Mouse (Mus musculus): Measurements from ENCODE around the gene Apoc1. TPM values are rescaled to one million over a fixed set of nuclear protein-coding genes. Genes with fewer than 3 reads are reported as not detected.

Apoc1 gene
- total RNA-seq (2021), result 845 and 1,967 TPM in 2 replicates
- long read RNA-seq, experiment 1, transcript Apoc1-201 (4 exons, 432 nt), result major isoform, 601 of 673 reads
- long read RNA-seq, experiment 1, transcript Apoc1-202 (3 exons, 532 nt), result minor isoform, 39 of 673 reads
- long read RNA-seq, experiment 1, partial matches to known transcripts, result 16 of 673 reads
- long read RNA-seq, experiment 1, other reads (novel, unspliced or antisense), result 14 of 673 reads
- long read RNA-seq, experiment 2, transcript Apoc1-202 (3 exons, 532 nt), result minor isoform, 60 of 1,112 reads
- long read RNA-seq, experiment 2, transcript Apoc1-201 (4 exons, 432 nt), result major isoform, 981 of 1,112 reads
- long read RNA-seq, experiment 2, partial matches to known transcripts, result 48 of 1,112 reads
- long read RNA-seq, experiment 2, other reads (novel, unspliced or antisense), result 21 of 1,112 reads

GRCm38 (mm10) chr7:19691873-19692865 is at the start of gene Apoc1:
Gene Apoc1, minus strand, starts transcription at chr7:19692660.
- DNase-seq, result peak; percentile 82

- peak; percentile 74 for DNase-seq
Observed at GRCm38 (mm10) chr7:19741329-19742031, 49.0 kb upstream of the Apoc1 start.

- DNase-seq, result peak; percentile 63
Observed at GRCm38 (mm10) chr7:19740269-19740668, 47.8 kb upstream of the Apoc1 start.

- DNase-seq, result no peak
Observed at GRCm38 (mm10) chr7:19738771-19739170, 46.3 kb upstream of the Apoc1 start.

- DNase-seq, result peak; percentile 45
Observed at GRCm38 (mm10) chr7:19736389-19737057, 44.1 kb upstream of the Apoc1 start.

- DNase-seq, result peak; percentile 32
Observed at GRCm38 (mm10) chr7:19734178-19734666, 41.8 kb upstream of the Apoc1 start.

GRCm38 (mm10) chr7:19726541-19726940 is 34.1 kb upstream of the Apoc1 start:
- no peak for DNase-seq

- no peak for DNase-seq
Observed at GRCm38 (mm10) chr7:19724167-19724566, 31.7 kb upstream of the Apoc1 start.

GRCm38 (mm10) chr7:19722754-19723195 is 30.3 kb upstream of the Apoc1 start:
- peak; percentile 70 for DNase-seq

GRCm38 (mm10) chr7:19719200-19719599 is 26.7 kb upstream of the Apoc1 start:
- no peak for DNase-seq

GRCm38 (mm10) chr7:19718297-19718952 is 26.0 kb upstream of the Apoc1 start:
- DNase-seq, result no peak

GRCm38 (mm10) chr7:19717346-19717745 is 24.9 kb upstream of the Apoc1 start:
- no peak for DNase-seq

- DNase-seq, result no peak
Observed at GRCm38 (mm10) chr7:19716822-19717221, 24.4 kb upstream of the Apoc1 start.

GRCm38 (mm10) chr7:19716055-19716682 is 23.7 kb upstream of the Apoc1 start:
- no peak for DNase-seq

GRCm38 (mm10) chr7:19715239-19716054 is 23.0 kb upstream of the Apoc1 start, which contains the start of gene Tomm40:
Gene Tomm40, minus strand, starts transcription at chr7:19715438.
- peak; percentile 98 for DNase-seq

- no peak for DNase-seq
Observed at GRCm38 (mm10) chr7:19714836-19715235, 22.4 kb upstream of the Apoc1 start.

GRCm38 (mm10) chr7:19713598-19713997 is 21.1 kb upstream of the Apoc1 start:
- no peak for DNase-seq

GRCm38 (mm10) chr7:19713196-19713595 is 20.7 kb upstream of the Apoc1 start:
- DNase-seq, result no peak

GRCm38 (mm10) chr7:19712414-19712813 is 20.0 kb upstream of the Apoc1 start:
- DNase-seq, result no peak

Data from adrenal gland, postnatal 14 days (tissue).